Mouse (Mus musculus) lung, adult 2 months (tissue): ENCODE measurements around the gene Map3k4.

Source experiments
- CTCF ChIP-seq: fragments of 200-500 bp; IDR thresholded peaks from 2 replicates; pipeline ENCODE4 v1.5.1; 2011; ENCODE audit warnings: mild to moderate bottlenecking, low read length, control low read depth; ENCODE audit not compliant: insufficient read depth
- POLR2A ChIP-seq: fragments of 200-500 bp; IDR thresholded peaks from 2 replicates; pipeline ENCODE4 v1.6.1; 2011; ENCODE audit warnings: low read depth, mild to moderate bottlenecking, control low read depth, low read length, borderline replicate concordance; ENCODE audit errors: extremely low read depth

- TF ChIP-seq CTCF (peak; percentile 86), POLR2A (no peak)
Measured at GRCm38 (mm10) chr17:12300896-12301706, 17.5 kb downstream of the Map3k4 start.
